Mouse (Mus musculus) adrenal gland, adult 2 months (tissue): ENCODE data around the gene Pbxip1. TPM values are rescaled to one million over a fixed set of nuclear protein-coding genes. Genes with fewer than 3 reads are reported as not detected.
"Not testable (repeated sequence)": the region's sequence is repeated elsewhere in the genome, so short reads cannot be mapped to it uniquely, and the experiment has no call there.

ENCODE experiments used
- DNase-seq: peaks from one replicate; pipeline ENCODE4 v3.0.0; 2021
- polyA plus RNA-seq: library from polyadenylated mRNA; depleted of rRNA; stranded (reverse); fragments of >200 nt; gene quantifications from 2 replicates; pipeline ENCODE4 v1.2.3, GENCODE M21; 2012
- total RNA-seq, 2 experiments: library from RNA; stranded (reverse); gene quantifications; 2 replicates each; pipeline ENCODE4 v1.2.3; 2021

The Pbxip1 gene
- total and polyA plus RNA-seq, 3 experiments, result 38.4 to 70.0 (median 43.3) TPM

GRCm38 (mm10) chr3:89409701-89410100 lies 26.8 kb upstream of the Pbxip1 start:
- DNase-seq, result no peak

GRCm38 (mm10) chr3:89410864-89411263 lies 25.6 kb upstream of the Pbxip1 start:
- no peak for DNase-seq

GRCm38 (mm10) chr3:89411490-89412393 lies 24.8 kb upstream of the Pbxip1 start, which contains the start of gene Flad1:
Gene Flad1, minus strand, starts transcription at chr3:89411870.
- DNase-seq, result peak; percentile 99

- DNase-seq, result no peak
These were observed 20.3 kb upstream of the Pbxip1 start for GRCm38 (mm10) chr3:89416158-89416557.

- no peak for DNase-seq
These were observed 19.4 kb upstream of the Pbxip1 start for GRCm38 (mm10) chr3:89417131-89417530.

GRCm38 (mm10) chr3:89417840-89418169 lies 18.7 kb upstream of the Pbxip1 start:
- no peak for DNase-seq

GRCm38 (mm10) chr3:89418170-89418860 lies 18.2 kb upstream of the Pbxip1 start, which contains the start of the genes Cks1b and Shc1:
Gene Cks1b, minus strand, starts transcription at chr3:89418383.
Gene Shc1, plus strand, starts transcription at chr3:89418443.
- peak; percentile 96 for DNase-seq

- peak; percentile 90 for DNase-seq
These were observed 17.6 kb upstream of the Pbxip1 start for GRCm38 (mm10) chr3:89418861-89419250.

- peak; percentile 79 for DNase-seq
These were observed 16.9 kb upstream of the Pbxip1 start for GRCm38 (mm10) chr3:89419571-89419970.

GRCm38 (mm10) chr3:89419981-89420380 lies 16.5 kb upstream of the Pbxip1 start:
- DNase-seq, result no peak

GRCm38 (mm10) chr3:89420421-89420820 lies 16.1 kb upstream of the Pbxip1 start:
- no peak for DNase-seq

GRCm38 (mm10) chr3:89421002-89421774 lies 15.3 kb upstream of the Pbxip1 start:
- peak; percentile 90 for DNase-seq

GRCm38 (mm10) chr3:89421810-89422473 lies 14.6 kb upstream of the Pbxip1 start:
- no peak for DNase-seq

- DNase-seq, result no peak
These were observed 13.8 kb upstream of the Pbxip1 start for GRCm38 (mm10) chr3:89422556-89423205.

GRCm38 (mm10) chr3:89424416-89425140 lies 11.9 kb upstream of the Pbxip1 start:
- DNase-seq, result no peak

GRCm38 (mm10) chr3:89425141-89425525 lies 11.4 kb upstream of the Pbxip1 start:
- no peak for DNase-seq

GRCm38 (mm10) chr3:89425876-89426275 lies 10.6 kb upstream of the Pbxip1 start:
- DNase-seq, result no peak

- not testable (repeated sequence) for DNase-seq
These were observed 7.5 kb upstream of the Pbxip1 start for GRCm38 (mm10) chr3:89429021-89429420.

GRCm38 (mm10) chr3:89430171-89431159 lies 6.0 kb upstream of the Pbxip1 start, which contains the start of gene Pygo2:
Gene Pygo2, plus strand, starts transcription at chr3:89430214.
- peak; percentile 99 for DNase-seq
